Comparison of ENCODE assay signal across 23 mouse cellular contexts in the genomic region with DNA sequence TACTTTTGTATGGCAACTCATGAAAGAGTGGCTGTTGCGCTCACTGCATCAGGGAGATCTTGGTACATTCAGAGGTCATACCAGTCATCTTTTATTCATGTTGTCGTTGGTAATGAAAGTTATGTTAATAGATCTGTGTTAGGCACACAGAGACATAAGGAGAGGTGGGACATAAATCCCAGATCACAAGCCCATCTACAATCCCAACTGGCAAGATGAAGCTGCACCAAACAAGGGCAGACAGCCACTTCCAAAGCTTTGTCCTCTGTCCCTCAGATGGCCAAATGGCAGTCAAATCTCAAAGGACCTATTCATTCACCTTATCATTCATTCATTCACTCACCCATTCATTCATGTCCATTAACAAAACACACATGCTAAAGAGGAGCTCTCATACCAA.
DNase-seq lines count a peak whose midpoint lies in the region; ATAC-seq lines count a peak whose summit lies in the region.
"Had no signal": no experiment of that assay in that cellular context is flagged by ENCODE, and none has a peak within 500 bp of the region (broad histone marks: within the 10 kb centered on the region; RNA-seq: fewer than 3 reads in every experiment).

No protein-coding gene starts in this region.

- H3K4me1 ChIP-seq in hindbrain, embryonic 12.5 days, result no peaks in the 10 kb centered on the region
- H3K4me1 ChIP-seq in hindbrain, embryonic 10.5 days (replicated peaks), result no peaks in the 10 kb centered on the region
- H3K4me1 ChIP-seq in midbrain, embryonic 13.5 days (replicated peaks), result peaks cover 7% of the 10 kb centered on the region; the same call in 1 of the 2 replicates
- no peaks in the 10 kb centered on the region for H3K4me1 ChIP-seq in midbrain, embryonic 16.5 days (ENCODE audit: control insufficient read depth, insufficient read depth, low read length)
- no peaks in the 10 kb centered on the region for H3K4me1 ChIP-seq in midbrain, embryonic 14.5 days (ENCODE audit: control insufficient read depth, insufficient read depth, low read length)
- H3K4me1 ChIP-seq: embryonic facial prominence, embryonic 12.5 days; forebrain, embryonic 15.5 days; heart, embryonic 15.5 days had no signal

- DNase-seq in hindbrain, embryonic 10.5 days (ENCODE audit: low spot score), result no peak
- DNase-seq in embryo, embryonic 10.5 days (ENCODE audit: low spot score), result peak; percentile 33
- no peak for DNase-seq in midbrain, embryonic 14.5 days
- no peak for DNase-seq in urinary bladder, adult 18-20 months (ENCODE audit: low spot score in 2 of 2)
- DNase-seq: adrenal gland, postnatal 25 days; cerebellum, adult 11 months; cerebellum, adult 8-10 months; cerebellum, postnatal 14 days; gastrocnemius, postnatal 14 days; heart, adult 2 months; heart, postnatal 14 days had no signal

- no peak overlapping the region for H3K4me2 ChIP-seq in hindbrain, embryonic 12.5 days (replicated peaks)
- H3K4me2 ChIP-seq in midbrain, embryonic 13.5 days (replicated peaks), result no peak overlapping the region
- H3K4me2 ChIP-seq in midbrain, embryonic 16.5 days (ENCODE audit: low read length), result no peak overlapping the region
- H3K4me2 ChIP-seq in midbrain, embryonic 14.5 days (ENCODE audit: low read length), result no peak overlapping the region
- H3K4me2 ChIP-seq: embryonic facial prominence, embryonic 12.5 days; forebrain, embryonic 15.5 days; heart, embryonic 11.5 days; heart, embryonic 15.5 days had no signal

- ATAC-seq in hindbrain, embryonic 12.5 days (ENCODE audit: low FRiP score), result peak; percentile 67
- peak; percentile 43; the same call in 1 of the 2 replicates for ATAC-seq in midbrain, embryonic 13.5 days
- no peak for ATAC-seq in midbrain, embryonic 16.5 days
- peak; percentile 53 for ATAC-seq in midbrain, embryonic 14.5 days (ENCODE audit: low FRiP score, low TSS enrichment)
- ATAC-seq in cerebellum, adult (ENCODE audit: insufficient number of reproducible peaks, low FRiP score, low TSS enrichment), result no peak
- ATAC-seq: activated CD4-positive, CD25-positive, alpha-beta regulatory T cell, adult 4 months; forebrain, embryonic 15.5 days; intestine, embryonic 16.5 days; Patski had no signal

- WGBS in hindbrain, embryonic 12.5 days, result 46% methylated on average over 2 of the region's 2 CpGs
- 65% methylated on average over 2 of the region's 2 CpGs for WGBS in hindbrain, embryonic 10.5 days
- 53% methylated on average over 2 of the region's 2 CpGs for WGBS in midbrain, embryonic 13.5 days
- 47% methylated on average over 2 of the region's 2 CpGs for WGBS in midbrain, embryonic 16.5 days
- WGBS in midbrain, embryonic 14.5 days, result 37% methylated on average over 2 of the region's 2 CpGs

- H3K9me3 ChIP-seq in hindbrain, embryonic 12.5 days (replicated peaks), result no peaks in the 10 kb centered on the region
- no peaks in the 10 kb centered on the region for H3K9me3 ChIP-seq in hindbrain, embryonic 10.5 days
- no peaks in the 10 kb centered on the region for H3K9me3 ChIP-seq in midbrain, embryonic 13.5 days
- no peaks in the 10 kb centered on the region for H3K9me3 ChIP-seq in midbrain, embryonic 16.5 days (replicated peaks; ENCODE audit: control insufficient read depth, low read length, poor library complexity, severe bottlenecking)
- no peaks in the 10 kb centered on the region for H3K9me3 ChIP-seq in midbrain, embryonic 14.5 days (ENCODE audit: control insufficient read depth, low read length)
- H3K9me3 ChIP-seq: embryonic facial prominence, embryonic 12.5 days; forebrain, embryonic 15.5 days; heart, embryonic 15.5 days had no signal

- H3K27me3 ChIP-seq in hindbrain, embryonic 12.5 days, result no peaks in the 10 kb centered on the region
- no peaks in the 10 kb centered on the region for H3K27me3 ChIP-seq in hindbrain, embryonic 10.5 days (ENCODE audit: insufficient read depth, poor library complexity, severe bottlenecking)
- H3K27me3 ChIP-seq in midbrain, embryonic 13.5 days, result no peaks in the 10 kb centered on the region
- no peaks in the 10 kb centered on the region for H3K27me3 ChIP-seq in midbrain, embryonic 16.5 days (ENCODE audit: control insufficient read depth, insufficient read depth, low read depth, low read length)
- H3K27me3 ChIP-seq in midbrain, embryonic 14.5 days (ENCODE audit: control insufficient read depth, insufficient read depth, low read length), result no peaks in the 10 kb centered on the region
- H3K27me3 ChIP-seq: CH12.LX; embryonic facial prominence, embryonic 12.5 days; forebrain, embryonic 15.5 days; heart, embryonic 15.5 days had no signal

- H3K36me3 ChIP-seq in hindbrain, embryonic 12.5 days, result no peaks in the 10 kb centered on the region
- no peaks in the 10 kb centered on the region for H3K36me3 ChIP-seq in hindbrain, embryonic 10.5 days
- H3K36me3 ChIP-seq in midbrain, embryonic 13.5 days, result no peaks in the 10 kb centered on the region
- no peaks in the 10 kb centered on the region for H3K36me3 ChIP-seq in midbrain, embryonic 16.5 days (ENCODE audit: control insufficient read depth, insufficient read depth, low read length)
- H3K36me3 ChIP-seq in midbrain, embryonic 14.5 days (ENCODE audit: control insufficient read depth, insufficient read depth, low read length), result no peaks in the 10 kb centered on the region
- H3K36me3 ChIP-seq: embryonic facial prominence, embryonic 12.5 days; forebrain, embryonic 15.5 days; heart, embryonic 15.5 days had no signal

- H3K9ac ChIP-seq in hindbrain, embryonic 12.5 days, result no peak overlapping the region
- H3K9ac ChIP-seq in midbrain, embryonic 13.5 days (replicated peaks), result no peak overlapping the region
- H3K9ac ChIP-seq in midbrain, embryonic 16.5 days (ENCODE audit: low read depth, low read length), result no peak overlapping the region
- H3K9ac ChIP-seq in midbrain, embryonic 14.5 days (replicated peaks; ENCODE audit: low read length), result no peak overlapping the region
- H3K9ac ChIP-seq: embryonic facial prominence, embryonic 12.5 days; forebrain, embryonic 15.5 days; heart, embryonic 15.5 days had no signal

- H3K4me3 ChIP-seq in hindbrain, embryonic 12.5 days, result no peak overlapping the region
- H3K4me3 ChIP-seq in hindbrain, embryonic 10.5 days, result no peak overlapping the region
- no peak overlapping the region for H3K4me3 ChIP-seq in midbrain, embryonic 13.5 days (replicated peaks)
- H3K4me3 ChIP-seq in midbrain, embryonic 16.5 days (ENCODE audit: low read depth, low read length), result no peak overlapping the region
- no peak overlapping the region for H3K4me3 ChIP-seq in midbrain, embryonic 14.5 days (replicated peaks; ENCODE audit: low read depth, low read length)
- H3K4me3 ChIP-seq: embryonic facial prominence, embryonic 12.5 days; forebrain, embryonic 15.5 days; heart, adult 2 months; heart, embryonic 15.5 days had no signal

- no peak overlapping the region for H3K27ac ChIP-seq in hindbrain, embryonic 12.5 days
- no peak overlapping the region for H3K27ac ChIP-seq in hindbrain, embryonic 10.5 days
- H3K27ac ChIP-seq in midbrain, embryonic 13.5 days, result no peak overlapping the region
- no peak overlapping the region for H3K27ac ChIP-seq in midbrain, embryonic 16.5 days (ENCODE audit: low read length)
- no peak overlapping the region for H3K27ac ChIP-seq in midbrain, embryonic 14.5 days (replicated peaks; ENCODE audit: low read depth, low read length)
- H3K27ac ChIP-seq: embryonic facial prominence, embryonic 12.5 days; forebrain, embryonic 15.5 days; heart, adult 2 months; heart, embryonic 15.5 days had no signal

Comparison
In these comparisons a context has a peak if more than half of its experiments do, and no peak if none do; other contexts are left out.
1. ATAC-seq: peak in hindbrain, embryonic 12.5 days (single experiment), midbrain, embryonic 13.5 days (single experiment) and midbrain, embryonic 14.5 days (single experiment); none in midbrain, embryonic 16.5 days (single experiment) and cerebellum, adult (single experiment).